Mouse (Mus musculus): ENCODE measurements around the gene Vmn1r224. TPM values are rescaled to one million over a fixed set of nuclear protein-coding genes. Genes with fewer than 3 reads are reported as not detected.

Vmn1r224 gene
- polyA plus RNA-seq (2012; rRNA removed) = not detected in 2 replicates

GRCm38 (mm10) chr17:20413846-20414245 is at the start of gene Vmn1r224:
TSS of gene Vmn1r224 (plus strand) at chr17:20414146.

Other genes starting within 250 kb of the Vmn1r224 start
- gene Fpr-rs6, start 231.0 kb upstream of the Vmn1r224 start, polyA plus RNA-seq (2012; rRNA removed) = not detected in 2 replicates
- gene Vmn2r105, start 179.1 kb upstream of the Vmn1r224 start, polyA plus RNA-seq (2012; rRNA removed) = not detected in 2 replicates
- gene Vmn2r106, start 128.6 kb upstream of the Vmn1r224 start, polyA plus RNA-seq (2012; rRNA removed) = not detected in 2 replicates
- not detected in 2 replicates for gene Vmn2r107, start 68.9 kb upstream of the Vmn1r224 start, polyA plus RNA-seq (2012; rRNA removed)
- not detected in 2 replicates for gene Vmn2r108, start 67.2 kb downstream of the Vmn1r224 start, polyA plus RNA-seq (2012; rRNA removed)
- gene Vmn1r225, start 84.0 kb downstream of the Vmn1r224 start, polyA plus RNA-seq (2012; rRNA removed) = not detected in 2 replicates
- not detected in 2 replicates for gene Vmn2r109, start 150.6 kb downstream of the Vmn1r224 start, polyA plus RNA-seq (2012; rRNA removed)
- not detected in 2 replicates for gene Vmn2r110, start 182.3 kb downstream of the Vmn1r224 start, polyA plus RNA-seq (2012; rRNA removed)
- gene Fpr-rs3, start 210.7 kb downstream of the Vmn1r224 start, polyA plus RNA-seq (2012; rRNA removed) = not detected in 2 replicates

Data from central nervous system, embryonic 14 days (tissue).